Mouse (Mus musculus) hindbrain, embryonic 11.5 days (tissue): ENCODE data around the gene Lpcat4. TPM values are rescaled to one million over a fixed set of nuclear protein-coding genes. Genes with fewer than 3 reads are reported as not detected.

Experiments
- ATAC-seq: fragments of 200-750 bp; cut with Nextera tagmentation; 2 replicates; pipeline ENCODE4 v1.8.0; 2017; ENCODE audit warnings: mild to moderate bottlenecking, moderate TSS enrichment, moderate library complexity; ENCODE audit not compliant: low FRiP score
- DNase-seq: peaks from one replicate; pipeline ENCODE4 v3.0.0-alpha.2; 2015; ENCODE audit warnings: low spot score
- H3K27ac ChIP-seq: fragments of 300-500 bp; sonication (generic); 2 replicates; pipeline ENCODE4 v1.5.1; 2014; ENCODE audit warnings: mild to moderate bottlenecking, low read depth, low read length
- H3K27me3 ChIP-seq: fragments of 300-500 bp; sonication (generic); 2 replicates; pipeline ENCODE4 v1.6.1; 2014; ENCODE audit warnings: mild to moderate bottlenecking, low read length, moderate library complexity, mixed read lengths; ENCODE audit not compliant: control insufficient read depth, insufficient read depth
- H3K36me3 ChIP-seq: fragments of 300-500 bp; sonication (generic); 2 replicates; pipeline ENCODE4 v1.6.1; 2014; ENCODE audit warnings: mild to moderate bottlenecking, low read length, moderate library complexity, mixed read lengths; ENCODE audit not compliant: control insufficient read depth, insufficient read depth
- H3K4me1 ChIP-seq: fragments of 300-500 bp; sonication (generic); replicated peaks from 2 replicates; pipeline ENCODE4 v1.6.1; 2014; ENCODE audit warnings: low read length, mixed read lengths; ENCODE audit not compliant: control insufficient read depth, insufficient read depth
- H3K4me2 ChIP-seq: fragments of 300-500 bp; sonication (generic); replicated peaks from 2 replicates; pipeline ENCODE4 v1.6.1; 2014; ENCODE audit warnings: mild to moderate bottlenecking, low read depth, low read length
- H3K4me3 ChIP-seq: fragments of 300-500 bp; sonication (generic); 2 replicates; pipeline ENCODE4 v1.5.1; 2014; ENCODE audit warnings: low read depth, low read length
- H3K9ac ChIP-seq: fragments of 300-500 bp; sonication (generic); 2 replicates; pipeline ENCODE4 v1.6.1; 2014; ENCODE audit warnings: low read depth, low read length
- H3K9me3 ChIP-seq: fragments of 300-500 bp; sonication (generic); 2 replicates; pipeline ENCODE4 v1.6.1; 2016; ENCODE audit warnings: low read length; ENCODE audit not compliant: control insufficient read depth
- WGBS: fragments of 180-500 bp; shearing (Covaris S2); extraction: QIAGEN DNeasy Blood & Tissue Kit; methylation state at CpG from one replicate; pipeline ENCODE4 v1.1.7; 2014; 5-methylcytosine and 5-hydroxymethylcytosine counted together
- polyA plus RNA-seq: library from polyadenylated mRNA; unstranded; fragments of >200 nt; fragmentation: Nextera tagmentation; extraction: Ambion mirVana; gene quantifications from 2 replicates; pipeline ENCODE4 v1.2.1, GENCODE M21; 2014

Lpcat4 gene
- polyA plus RNA-seq, result 9.7 and 10.1 TPM in 2 replicates

- peak; percentile 92 for ATAC-seq
- peak within 1 kb of the TSS; percentile 66 for H3K4me3 ChIP-seq
- DNase-seq, result peak; percentile 96
- H3K4me2 ChIP-seq, result peak within 1 kb of the TSS; percentile 93
- H3K27ac ChIP-seq, result peak within 1 kb of the TSS; percentile 96
- H3K36me3 ChIP-seq, result no peaks in the 10 kb centered on the region
- WGBS, result under 1% methylated on average over 62 of the region's 94 CpGs
- no peaks in the 10 kb centered on the region for H3K4me1 ChIP-seq
- no peaks in the 10 kb centered on the region for H3K9me3 ChIP-seq
- H3K27me3 ChIP-seq, result no peaks in the 10 kb centered on the region
- H3K9ac ChIP-seq, result peak within 1 kb of the TSS; percentile 73
Observed at GRCm38 (mm10) chr2:112239212-112239934, at the start of gene Lpcat4. Lpcat4 (plus strand) TSS chr2:112239468.

DNA sequence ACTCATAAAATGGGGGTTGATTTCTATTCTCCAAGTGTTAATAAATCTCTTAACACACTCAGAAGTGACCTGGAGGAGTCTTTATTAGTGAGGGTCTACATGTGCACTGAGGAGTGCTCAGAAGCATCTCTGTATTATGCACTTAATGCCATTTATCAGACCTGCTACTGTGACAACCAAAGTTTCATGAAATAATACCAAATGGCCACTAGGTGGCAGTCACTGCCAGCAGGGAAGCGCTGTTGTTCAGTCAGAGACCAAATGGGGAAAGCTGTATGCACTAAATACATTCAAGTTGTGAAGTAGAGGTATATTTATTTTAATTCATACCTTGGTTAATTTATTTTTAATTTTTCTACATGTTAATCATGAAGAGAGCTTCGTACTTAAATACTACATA, 42.4 kb upstream of the Lpcat4 start:
- no peak overlapping the region for H3K4me2 ChIP-seq
- no peak overlapping the region for H3K4me3 ChIP-seq
- no peak overlapping the region for H3K27ac ChIP-seq
- no peak overlapping the region for H3K9ac ChIP-seq
- peak; percentile 82 for ATAC-seq
- no peaks in the 10 kb centered on the region for H3K27me3 ChIP-seq
- H3K36me3 ChIP-seq, result no peaks in the 10 kb centered on the region
- H3K4me1 ChIP-seq, result no peaks in the 10 kb centered on the region
- WGBS, result 2% methylated on average over 2 of the region's 2 CpGs
- H3K9me3 ChIP-seq, result no peaks in the 10 kb centered on the region
- peak; percentile 78 for DNase-seq

GRCm38 (mm10) chr2:112203056-112203455, 36.2 kb upstream of the Lpcat4 start:
- H3K9ac ChIP-seq, result no peak overlapping the region

DNA sequence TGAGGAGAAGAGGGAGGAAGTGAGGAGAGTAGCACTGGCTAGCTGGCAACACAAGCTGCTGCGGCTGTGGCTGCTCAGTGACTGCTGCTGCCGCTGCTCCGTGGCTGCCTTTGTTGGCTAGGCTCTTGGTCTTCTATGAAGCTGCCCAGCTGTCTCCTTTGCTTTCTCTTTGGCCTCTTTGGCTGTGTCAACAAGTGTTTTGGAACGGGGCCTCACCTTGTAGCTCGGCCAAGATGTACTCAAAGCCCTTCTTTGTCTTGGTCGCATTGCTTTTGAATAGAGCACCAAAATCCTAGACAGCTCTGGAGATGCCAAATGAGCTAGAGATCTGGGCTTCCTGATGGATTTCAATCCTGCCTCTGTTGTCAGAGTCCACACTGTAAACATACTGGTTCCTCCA, 29.1 kb upstream of the Lpcat4 start:
- 92% methylated on average over 6 of the region's 6 CpGs for WGBS
- Histone ChIP-seq H3K9me3 (no peaks in the 10 kb centered on the region), H3K27ac (no peak overlapping the region), H3K4me3 (no peak overlapping the region), H3K9ac (no peak overlapping the region), H3K4me2 (no peak overlapping the region), H3K27me3 (no peaks in the 10 kb centered on the region), H3K36me3 (no peaks in the 10 kb centered on the region), H3K4me1 (no peaks in the 10 kb centered on the region)
- no peak for DNase-seq
- ATAC-seq, result no peak

More at GRCm38 (mm10) chr2:112203056-112203455, 36.2 kb upstream of the Lpcat4 start:
- no peak overlapping the region for H3K27ac ChIP-seq
- H3K9me3 ChIP-seq, result no peaks in the 10 kb centered on the region
- ATAC-seq (no peak), DNase-seq (no peak)
- H3K27me3 ChIP-seq, result no peaks in the 10 kb centered on the region
- WGBS, result 84% methylated on average over 6 of the region's 6 CpGs
- no peaks in the 10 kb centered on the region for H3K36me3 ChIP-seq
- no peaks in the 10 kb centered on the region for H3K4me1 ChIP-seq
- H3K4me2 ChIP-seq, result no peak overlapping the region
- no peak overlapping the region for H3K4me3 ChIP-seq

DNA sequence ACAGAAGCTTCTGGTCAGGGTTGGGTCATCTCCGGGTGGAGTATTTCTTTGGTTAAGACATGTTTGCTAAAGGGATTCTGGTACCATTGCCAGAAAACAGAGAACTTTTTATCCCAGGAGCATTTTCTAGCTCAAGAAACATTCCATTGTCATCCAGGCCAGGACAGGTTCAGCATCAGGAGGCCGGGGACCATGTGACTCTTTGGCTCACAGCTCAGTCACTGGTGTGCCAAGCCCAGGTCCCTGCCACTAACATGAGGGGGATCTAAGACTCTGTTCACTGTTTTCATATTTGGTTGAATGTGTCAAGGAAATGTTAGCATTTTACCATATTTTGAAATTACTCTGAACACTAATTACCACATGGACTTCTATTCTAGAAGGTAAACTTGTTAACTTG, 28.6 kb upstream of the Lpcat4 start:
- Histone ChIP-seq H3K36me3 (no peaks in the 10 kb centered on the region), H3K9me3 (no peaks in the 10 kb centered on the region), H3K27ac (no peak overlapping the region), H3K4me2 (no peak overlapping the region), H3K9ac (no peak overlapping the region), H3K4me3 (no peak overlapping the region), H3K4me1 (no peaks in the 10 kb centered on the region), H3K27me3 (no peaks in the 10 kb centered on the region)
- DNase-seq (no peak), ATAC-seq (no peak)
- WGBS, result 95% methylated on average over 2 of the region's 2 CpGs

GRCm38 (mm10) chr2:112215977-112216376, 23.3 kb upstream of the Lpcat4 start:
- Histone ChIP-seq H3K4me2 (no peak overlapping the region), H3K9ac (no peak overlapping the region), H3K9me3 (no peaks in the 10 kb centered on the region), H3K4me1 (no peaks in the 10 kb centered on the region), H3K4me3 (no peak overlapping the region), H3K27me3 (no peaks in the 10 kb centered on the region), H3K36me3 (no peaks in the 10 kb centered on the region), H3K27ac (no peak overlapping the region)
- 4% methylated on average over 1 of the region's 1 CpGs for WGBS
- ATAC-seq (peak; percentile 35; the same call in 1 of the 2 replicates), DNase-seq (peak; percentile 51)

DNA sequence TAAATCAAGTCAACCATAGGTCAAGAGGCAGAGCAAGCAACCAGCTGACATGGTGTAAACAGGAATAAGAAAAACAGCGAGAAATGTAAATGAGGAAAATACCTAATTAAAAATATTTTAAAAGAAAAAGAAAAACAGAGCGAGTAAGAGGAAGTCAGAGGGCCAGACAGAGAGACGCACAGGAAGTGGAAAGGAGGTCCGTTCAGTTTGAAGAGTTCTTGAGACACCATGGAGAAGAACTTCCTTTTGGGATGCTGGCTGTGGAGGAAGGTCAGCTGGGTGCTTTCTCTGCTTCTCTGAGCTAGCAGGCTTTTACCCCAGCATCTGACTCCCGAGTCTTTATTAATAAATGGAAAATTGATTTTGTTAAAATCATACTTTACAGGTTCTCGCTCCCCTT, 21.7 kb upstream of the Lpcat4 start:
- Histone ChIP-seq H3K27me3 (no peaks in the 10 kb centered on the region), H3K27ac (no peak overlapping the region), H3K36me3 (no peaks in the 10 kb centered on the region), H3K9ac (no peak overlapping the region), H3K4me2 (no peak overlapping the region), H3K9me3 (no peaks in the 10 kb centered on the region), H3K4me3 (no peak overlapping the region), H3K4me1 (no peaks in the 10 kb centered on the region)
- ATAC-seq (no peak), DNase-seq (no peak)
- WGBS, result 77% methylated on average over 6 of the region's 6 CpGs

- H3K4me3 ChIP-seq, result no peak overlapping the region
- WGBS, result 87% methylated on average over 5 of the region's 5 CpGs
- H3K9me3 ChIP-seq, result no peaks in the 10 kb centered on the region
- no peak overlapping the region for H3K27ac ChIP-seq
- DNase-seq, result no peak
- ATAC-seq, result no peak
- H3K9ac ChIP-seq, result no peak overlapping the region
- no peak overlapping the region for H3K4me2 ChIP-seq
- no peaks in the 10 kb centered on the region for H3K36me3 ChIP-seq
- H3K4me1 ChIP-seq, result no peaks in the 10 kb centered on the region
- no peaks in the 10 kb centered on the region for H3K27me3 ChIP-seq
Observed at GRCm38 (mm10) chr2:112220880-112221279, 18.4 kb upstream of the Lpcat4 start.

DNA sequence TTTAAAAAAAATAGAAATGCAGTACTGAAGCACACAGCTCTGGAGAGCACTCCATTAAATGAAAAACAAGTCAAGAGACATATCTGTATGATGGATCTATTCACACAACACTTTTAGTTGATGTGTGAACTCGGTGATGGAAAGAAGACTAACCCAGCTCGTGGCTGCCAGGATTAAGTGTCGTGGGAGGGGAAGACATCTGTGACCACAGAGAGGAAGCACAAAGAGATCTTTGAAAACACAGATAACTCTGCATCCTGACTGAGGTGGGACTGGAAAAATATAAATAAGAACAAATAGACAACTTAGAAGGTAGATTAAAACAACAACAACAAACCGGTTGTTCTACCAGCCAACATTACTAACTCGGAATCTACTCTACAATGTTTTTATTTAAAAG, 16.7 kb upstream of the Lpcat4 start:
- Histone ChIP-seq H3K9me3 (no peaks in the 10 kb centered on the region), H3K27me3 (no peaks in the 10 kb centered on the region), H3K36me3 (no peaks in the 10 kb centered on the region), H3K9ac (no peak overlapping the region), H3K4me1 (no peaks in the 10 kb centered on the region), H3K4me3 (no peak overlapping the region), H3K4me2 (no peak overlapping the region), H3K27ac (no peak overlapping the region)
- DNase-seq, result no peak
- ATAC-seq, result no peak
- 86% methylated on average over 5 of the region's 5 CpGs for WGBS
